Mouse (Mus musculus): ENCODE measurements around the gene Ccdc121.
"Not testable (repeated sequence)": the region's sequence is repeated elsewhere in the genome, so short reads cannot be mapped to it uniquely, and the experiment has no call there.

Gene Ccdc121

GRCm38 (mm10) chr1:181512430-181513129 lies 1.3 kb upstream of the Ccdc121 start:
- DNase-seq (ENCODE audit: low spot score): no peak

- DNase-seq (ENCODE audit: low spot score): not testable (repeated sequence)
These were observed 396 bp downstream of the Ccdc121 start for GRCm38 (mm10) chr1:181510855-181511254.

- no peak for DNase-seq (ENCODE audit: low spot score)
These were observed 5.9 kb downstream of the Ccdc121 start for GRCm38 (mm10) chr1:181505367-181505766.

- DNase-seq (ENCODE audit: low spot score): no peak
These were observed 7.8 kb downstream of the Ccdc121 start for GRCm38 (mm10) chr1:181503471-181503870.

- DNase-seq (ENCODE audit: low spot score): no peak
These were observed 26.6 kb downstream of the Ccdc121 start for GRCm38 (mm10) chr1:181484696-181485095.

GRCm38 (mm10) chr1:181476557-181476956 lies 34.7 kb downstream of the Ccdc121 start:
- DNase-seq (ENCODE audit: low spot score): no peak

- DNase-seq (ENCODE audit: low spot score): no peak
These were observed 35.1 kb downstream of the Ccdc121 start for GRCm38 (mm10) chr1:181476141-181476540.

GRCm38 (mm10) chr1:181469415-181469814 lies 41.8 kb downstream of the Ccdc121 start:
- DNase-seq (ENCODE audit: low spot score): no peak

- no peak for DNase-seq (ENCODE audit: low spot score)
These were observed 44.0 kb downstream of the Ccdc121 start for GRCm38 (mm10) chr1:181467321-181467670.

GRCm38 (mm10) chr1:181466601-181467320 lies 44.5 kb downstream of the Ccdc121 start:
- DNase-seq (ENCODE audit: low spot score): no peak

- no peak for DNase-seq (ENCODE audit: low spot score)
These were observed 45.2 kb downstream of the Ccdc121 start for GRCm38 (mm10) chr1:181466040-181466439.

- DNase-seq (ENCODE audit: low spot score): no peak
These were observed 46.2 kb downstream of the Ccdc121 start for GRCm38 (mm10) chr1:181465027-181465426.

- no peak for DNase-seq (ENCODE audit: low spot score)
These were observed 48.4 kb downstream of the Ccdc121 start for GRCm38 (mm10) chr1:181462906-181463179.

GRCm38 (mm10) chr1:181462051-181462905 lies 49.0 kb downstream of the Ccdc121 start:
- DNase-seq (ENCODE audit: low spot score): no peak

- no peak for DNase-seq (ENCODE audit: low spot score)
These were observed 49.8 kb downstream of the Ccdc121 start for GRCm38 (mm10) chr1:181461484-181461883.

- no peak for DNase-seq (ENCODE audit: low spot score)
These were observed 51.0 kb downstream of the Ccdc121 start for GRCm38 (mm10) chr1:181460283-181460682.
